11 mouse cellular contexts compared by ENCODE assay signal in the genomic region with DNA sequence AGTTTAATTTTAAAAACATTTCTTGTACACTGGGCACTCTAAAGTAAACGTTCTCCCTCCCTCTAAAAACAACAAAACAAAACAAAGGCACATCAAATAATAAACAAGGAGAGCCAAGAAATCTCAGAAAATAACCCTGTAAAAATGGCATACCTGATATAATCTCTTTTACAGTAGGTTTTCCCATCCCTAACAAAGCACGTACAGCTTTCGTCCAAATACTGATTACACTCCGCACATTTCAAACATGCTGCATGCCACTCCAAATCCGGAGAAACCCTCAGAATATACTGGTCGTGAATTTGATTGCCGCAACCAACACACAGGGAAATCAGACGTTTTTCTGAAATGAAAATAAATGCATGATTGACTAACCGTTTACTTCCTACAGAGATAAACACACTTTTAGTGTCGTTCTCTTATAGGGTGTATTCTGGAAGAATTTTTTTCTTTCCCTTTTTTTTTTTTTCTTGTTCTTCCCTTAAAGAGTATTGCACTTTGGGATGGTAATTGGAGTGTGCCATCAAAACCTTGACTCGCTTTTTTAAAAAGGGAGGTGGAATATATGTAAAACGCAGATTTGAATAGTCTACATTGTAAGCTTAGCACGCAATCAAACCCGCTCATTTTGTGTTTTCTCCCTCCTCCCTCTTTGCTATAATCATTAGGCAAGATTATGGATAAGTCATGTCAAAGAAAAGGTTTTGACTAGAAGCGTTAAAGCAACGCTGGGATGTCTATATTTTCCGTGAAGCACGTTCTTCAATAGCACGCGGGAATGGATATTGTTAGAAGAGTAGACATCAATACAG. TPM values are rescaled to one million over a fixed set of nuclear protein-coding genes. Genes with fewer than 3 reads are reported as not detected.
DNase-seq lines count a peak whose midpoint lies in the region; ATAC-seq lines count a peak whose summit lies in the region.
"Had no signal": no experiment of that assay in that cellular context is flagged by ENCODE, and none has a peak within 500 bp of the region (broad histone marks: within the 10 kb centered on the region; RNA-seq: fewer than 3 reads in every experiment).

No protein-coding gene starts in this region.

- DNase-seq in lung, adult 18-20 months: no peak
- peak; percentile 48 for DNase-seq in forebrain, embryonic 14.5 days (ENCODE audit: low spot score)
- DNase-seq in kidney, postnatal 36 days: no peak
- no peak for DNase-seq in urinary bladder, postnatal 4 days (ENCODE audit: low spot score in 2 of 2)
- DNase-seq: adrenal gland, postnatal 10 days; lung, postnatal 14 days had no signal

- no peak for ATAC-seq in lung, embryonic 16.5 days (ENCODE audit: low read depth)
- ATAC-seq in forebrain, embryonic 14.5 days: no peak
- no peak for ATAC-seq in limb, embryonic 13.5 days (ENCODE audit: low FRiP score, low read depth)
- ATAC-seq in stomach, embryonic 16.5 days (ENCODE audit: insufficient read depth, low FRiP score): no peak
- ATAC-seq in frontal cortex, adult (ENCODE audit: low TSS enrichment): no peak

- H3K36me3 ChIP-seq in lung, embryonic 16.5 days (ENCODE audit: control insufficient read depth, insufficient read depth, low read length): no peaks in the 10 kb centered on the region
- H3K36me3 ChIP-seq in forebrain, embryonic 14.5 days (ENCODE audit: control insufficient read depth, insufficient read depth, low read length): no peaks in the 10 kb centered on the region
- no peaks in the 10 kb centered on the region for H3K36me3 ChIP-seq in limb, embryonic 13.5 days
- no peaks in the 10 kb centered on the region for H3K36me3 ChIP-seq in stomach, embryonic 16.5 days (ENCODE audit: control insufficient read depth, insufficient read depth, low read length)

- no peaks in the 10 kb centered on the region for H3K9me3 ChIP-seq in lung, embryonic 16.5 days (ENCODE audit: control insufficient read depth, low read length)
- no peaks in the 10 kb centered on the region for H3K9me3 ChIP-seq in forebrain, embryonic 14.5 days (replicated peaks; ENCODE audit: control insufficient read depth, low read length)
- H3K9me3 ChIP-seq in limb, embryonic 13.5 days: no peaks in the 10 kb centered on the region
- H3K9me3 ChIP-seq in stomach, embryonic 16.5 days (replicated peaks; ENCODE audit: control insufficient read depth, low read length): no peaks in the 10 kb centered on the region

- WGBS in lung, embryonic 16.5 days: 2% methylated on average over 20 of the region's 20 CpGs
- 2% methylated on average over 20 of the region's 20 CpGs for WGBS in forebrain, embryonic 14.5 days
- 1% methylated on average over 20 of the region's 20 CpGs for WGBS in limb, embryonic 13.5 days
- 2% methylated on average over 20 of the region's 20 CpGs for WGBS in stomach, embryonic 16.5 days

- peak overlapping the region; percentile 67 for H3K4me3 ChIP-seq in lung, embryonic 16.5 days (ENCODE audit: low read length)
- peak overlapping the region; percentile 56 for H3K4me3 ChIP-seq in forebrain, embryonic 14.5 days (ENCODE audit: low read depth, low read length)
- peak overlapping the region; percentile 62 for H3K4me3 ChIP-seq in limb, embryonic 13.5 days
- H3K4me3 ChIP-seq in stomach, embryonic 16.5 days (replicated peaks; ENCODE audit: low read length): peak overlapping the region; percentile 67
- H3K4me3 ChIP-seq: layer of hippocampus, adult 2 months had no signal

- H3K4me2 ChIP-seq in lung, embryonic 16.5 days (ENCODE audit: low read depth, low read length): peak overlapping the region; percentile 99
- H3K4me2 ChIP-seq in forebrain, embryonic 14.5 days (ENCODE audit: low read length): peak overlapping the region; percentile 96
- H3K4me2 ChIP-seq in limb, embryonic 13.5 days (replicated peaks): peak overlapping the region; percentile 91
- peak overlapping the region; percentile 78 for H3K4me2 ChIP-seq in stomach, embryonic 16.5 days (ENCODE audit: low read depth, low read length)

- H3K27me3 ChIP-seq in lung, embryonic 16.5 days (ENCODE audit: control insufficient read depth, insufficient read depth, low read depth, low read length): peaks cover 80% of the 10 kb centered on the region
- H3K27me3 ChIP-seq in forebrain, embryonic 14.5 days (replicated peaks; ENCODE audit: control insufficient read depth, insufficient read depth, low read length): peaks cover 80% of the 10 kb centered on the region
- H3K27me3 ChIP-seq in limb, embryonic 13.5 days: peaks cover 90% of the 10 kb centered on the region
- H3K27me3 ChIP-seq in stomach, embryonic 16.5 days (ENCODE audit: control insufficient read depth, insufficient read depth, low read length): peaks cover 37% of the 10 kb centered on the region

- no peak overlapping the region for H3K9ac ChIP-seq in lung, embryonic 16.5 days (ENCODE audit: low read length)
- H3K9ac ChIP-seq in forebrain, embryonic 14.5 days (ENCODE audit: low read length): peak overlapping the region; percentile 33; the same call in 1 of the 2 replicates
- H3K9ac ChIP-seq in limb, embryonic 13.5 days: no peak overlapping the region
- peak overlapping the region; percentile 72 for H3K9ac ChIP-seq in stomach, embryonic 16.5 days (ENCODE audit: low read length)

- peaks cover 6% of the 10 kb centered on the region; the same call in 1 of the 2 replicates for H3K4me1 ChIP-seq in lung, embryonic 16.5 days (replicated peaks; ENCODE audit: control insufficient read depth, insufficient read depth, low read length)
- no peaks in the 10 kb centered on the region for H3K4me1 ChIP-seq in forebrain, embryonic 14.5 days (ENCODE audit: control insufficient read depth, insufficient read depth, low read length)
- peaks cover 12% of the 10 kb centered on the region; the same call in 1 of the 2 replicates for H3K4me1 ChIP-seq in limb, embryonic 13.5 days
- no peaks in the 10 kb centered on the region for H3K4me1 ChIP-seq in stomach, embryonic 16.5 days (ENCODE audit: control insufficient read depth, insufficient read depth, low read length)

- H3K27ac ChIP-seq in lung, embryonic 16.5 days (ENCODE audit: low read length): no peak overlapping the region
- H3K27ac ChIP-seq in forebrain, embryonic 14.5 days (ENCODE audit: low read depth, low read length): peak overlapping the region; percentile 49; the same call in 1 of the 2 replicates
- no peak overlapping the region for H3K27ac ChIP-seq in limb, embryonic 13.5 days
- H3K27ac ChIP-seq in stomach, embryonic 16.5 days (ENCODE audit: low read length): peak overlapping the region; percentile 89
- H3K27ac ChIP-seq: layer of hippocampus, adult 2 months had no signal

RNA-seq across cellular contexts. Expression of a gene that starts 1.2 kb away (rescaled TPM):
- polyA plus RNA-seq in lung, embryonic 16.5 days (2015; fragmentation: Nextera tagmentation; extraction: Ambion mirVana): 2.0 and 3.2 TPM in 2 replicates
- polyA plus RNA-seq in forebrain, embryonic 14.5 days (2014; fragmentation: Nextera tagmentation; extraction: Ambion mirVana): 81.8 and 86.8 TPM in 2 replicates
- polyA plus RNA-seq in limb, embryonic 13.5 days (2015; fragmentation: Nextera tagmentation; extraction: Ambion mirVana): 5.1 and 6.9 TPM in 2 replicates
- polyA plus RNA-seq in stomach, embryonic 16.5 days (2015; fragmentation: Nextera tagmentation; extraction: Ambion mirVana): 31.6 and 33.6 TPM in 2 replicates

Comparison
In these comparisons a context has a peak if more than half of its experiments do, and no peak if none do; other contexts are left out.
1. H3K27ac ChIP-seq: peak in forebrain, embryonic 14.5 days (single experiment) and stomach, embryonic 16.5 days (single experiment); none in lung, embryonic 16.5 days (single experiment) and limb, embryonic 13.5 days (single experiment).
2. H3K9ac ChIP-seq: peak in forebrain, embryonic 14.5 days (single experiment) and stomach, embryonic 16.5 days (single experiment); none in lung, embryonic 16.5 days (single experiment) and limb, embryonic 13.5 days (single experiment).
3. Peak in every context shown above with its lines, with median percentiles within 50 percentile points of each other: H3K4me2 ChIP-seq and H3K4me3 ChIP-seq.